Mouse (Mus musculus) heart, postnatal 0 days (tissue): ENCODE results near the gene Brinp2. TPM values are rescaled to one million over a fixed set of nuclear protein-coding genes. Genes with fewer than 3 reads are reported as not detected.

ENCODE experiments used
- ATAC-seq: fragments of 200-750 bp; cut with Nextera tagmentation; 2 replicates; pipeline ENCODE4 v1.8.0; 2017; ENCODE audit warnings: low read depth, moderate number of reproducible peaks, moderate library complexity; ENCODE audit not compliant: insufficient read depth
- DNase-seq: peaks from one replicate; pipeline ENCODE4 v3.0.0-alpha.2; 2016; ENCODE audit warnings: low spot score
- H3K27ac ChIP-seq: fragments of 300-500 bp; sonication (generic); 2 replicates; pipeline ENCODE4 v1.5.1; 2014; ENCODE audit warnings: low read depth, mild to moderate bottlenecking
- H3K27me3 ChIP-seq: fragments of 300-500 bp; sonication (generic); 2 replicates; pipeline ENCODE4 v1.6.1; 2014; ENCODE audit warnings: low read length, mixed read lengths; ENCODE audit not compliant: control insufficient read depth, insufficient read depth
- H3K36me3 ChIP-seq: fragments of 300-500 bp; sonication (generic); replicated peaks from 2 replicates; pipeline ENCODE4 v1.6.1; 2014; ENCODE audit warnings: low read length, mixed read lengths; ENCODE audit not compliant: control insufficient read depth, insufficient read depth
- H3K4me1 ChIP-seq: fragments of 300-500 bp; sonication (generic); 2 replicates; pipeline ENCODE4 v1.6.1; 2014; ENCODE audit warnings: antibody characterized with exemption; ENCODE audit not compliant: control insufficient read depth, insufficient read depth
- H3K4me2 ChIP-seq: fragments of 300-500 bp; sonication (generic); 2 replicates; pipeline ENCODE4 v1.6.1; 2014; ENCODE audit warnings: low read depth, mild to moderate bottlenecking, low read length, moderate library complexity
- H3K4me3 ChIP-seq: fragments of 300-500 bp; sonication (generic); 2 replicates; pipeline ENCODE4 v1.5.1; 2014; ENCODE audit warnings: low read depth, low read length
- H3K9ac ChIP-seq: fragments of 300-500 bp; sonication (generic); replicated peaks from 2 replicates; pipeline ENCODE4 v1.6.1; 2014; ENCODE audit warnings: low read depth, low read length, mixed read lengths
- H3K9me3 ChIP-seq: fragments of 300-500 bp; sonication (generic); replicated peaks from 2 replicates; pipeline ENCODE4 v1.6.1; 2016; ENCODE audit warnings: low read length; ENCODE audit not compliant: control insufficient read depth
- CTCF ChIP-seq: IDR thresholded peaks from 2 replicates; pipeline ENCODE4 v1.5.1; 2016; ENCODE audit warnings: antibody characterized with exemption, control low read depth, low read depth
- EP300 ChIP-seq: IDR thresholded peaks from 2 replicates; pipeline ENCODE4 v1.6.1; 2016; ENCODE audit warnings: antibody characterized with exemption, low read depth
- WGBS: fragments of 180-500 bp; shearing (Covaris S2); extraction: QIAGEN DNeasy Blood & Tissue Kit; methylation state at CpG from one replicate; pipeline ENCODE4 v1.1.7; 2014; 5-methylcytosine and 5-hydroxymethylcytosine counted together
- polyA plus RNA-seq: library from polyadenylated mRNA; unstranded; fragments of >200 nt; fragmentation: Nextera tagmentation; extraction: Ambion mirVana; gene quantifications from 2 replicates; pipeline ENCODE4 v1.2.1, GENCODE M21; 2015
- total RNA-seq: library from RNA; depleted of rRNA; stranded (reverse); fragments of >200 nt; gene quantifications from 2 replicates; pipeline ENCODE4 v1.2.3, GENCODE M21; 2014; ENCODE audit warnings: low replicate concordance; rRNA removed

Gene Brinp2
- total RNA-seq (0.04 and 0.27 TPM in 2 replicates), polyA plus RNA-seq (0.08 and 0.10 TPM in 2 replicates)

DNA sequence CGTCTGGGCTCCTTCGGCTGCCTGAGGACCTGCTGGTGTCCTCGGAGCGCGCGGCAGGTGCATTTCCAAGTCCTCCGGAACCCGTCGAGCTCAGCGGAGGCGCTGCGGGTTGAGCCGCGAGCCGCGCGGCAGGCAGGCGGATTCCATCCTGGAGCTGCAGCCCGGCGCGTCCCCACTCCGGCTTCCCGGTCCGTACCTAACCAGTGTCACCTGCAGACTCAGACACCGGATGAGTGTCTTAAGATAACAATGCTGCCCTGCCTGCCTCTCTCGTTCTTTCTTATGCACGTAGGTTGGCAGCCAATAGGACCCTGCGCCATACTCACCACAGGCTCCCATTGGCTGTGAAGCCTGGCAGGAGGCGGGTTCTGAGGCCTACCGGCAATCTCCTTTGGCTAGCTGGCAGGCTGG lies at the start of gene Brinp2:
TSS of gene Brinp2 (minus strand) at position 276 of the 411 bp plus-strand sequence.
- Histone ChIP-seq H3K36me3 (no peaks in the 10 kb centered on the region), H3K9me3 (no peaks in the 10 kb centered on the region), H3K27ac (no peak within 1 kb of the TSS), H3K4me1 (no peaks in the 10 kb centered on the region), H3K4me3 (peak within 1 kb of the TSS; percentile 53), H3K27me3 (peaks cover 45% of the 10 kb centered on the region), H3K9ac (0 out of 2 replicates have a peak within 1 kb of the TSS, but pooled peaks have one; percentile 35), H3K4me2 (peak within 1 kb of the TSS; percentile 76)
- DNase-seq: peak; percentile 23
- WGBS: 0% methylated on average over 30 of the region's 30 CpGs
- peak; percentile 82; the same call in 1 of the 2 replicates for ATAC-seq
- TF ChIP-seq CTCF (no peak), EP300 (no peak)

DNA sequence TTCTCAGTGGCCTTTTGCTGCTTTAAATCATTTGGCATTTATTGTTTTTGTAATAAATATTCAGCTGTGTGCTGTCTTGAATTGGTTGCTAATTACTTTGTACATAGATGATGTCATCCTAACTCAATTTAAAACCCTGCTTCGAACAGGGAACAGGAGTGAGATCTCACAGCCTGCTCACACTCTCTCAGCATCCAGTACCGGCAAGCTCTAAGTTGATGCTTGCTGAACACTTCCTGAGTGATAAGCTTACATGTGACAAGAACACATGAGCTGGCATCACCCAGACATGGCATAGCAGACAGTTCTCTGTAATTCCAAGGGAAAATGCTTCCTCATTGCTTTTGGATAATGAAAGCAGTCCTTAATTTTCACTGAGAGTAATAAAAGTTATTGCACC lies 44.8 kb upstream of the Brinp2 start:
- WGBS: 51% methylated on average over 2 of the region's 2 CpGs
- no peak for ATAC-seq

DNA sequence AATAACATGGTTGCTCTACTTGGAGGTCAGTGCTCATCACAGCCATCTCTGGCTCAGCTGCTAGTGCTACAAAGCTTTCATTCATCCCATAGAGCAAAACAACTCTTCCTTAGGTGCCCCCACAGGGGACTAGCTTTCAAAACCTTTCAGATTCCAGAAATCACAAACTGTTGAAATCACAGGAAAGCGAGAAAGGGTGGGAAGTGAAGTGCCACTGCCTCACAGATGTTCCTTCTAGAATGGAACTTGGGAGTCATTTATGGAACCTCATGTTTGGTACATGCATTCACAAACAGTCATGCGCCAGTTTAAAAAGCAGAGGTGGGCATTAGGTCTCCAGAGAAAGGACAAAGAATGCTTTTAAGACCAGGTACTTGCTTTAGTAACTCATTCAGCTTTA lies 40.9 kb upstream of the Brinp2 start:
- Histone ChIP-seq H3K4me3 (no peak overlapping the region), H3K36me3 (no peaks in the 10 kb centered on the region), H3K4me1 (no peaks in the 10 kb centered on the region), H3K4me2 (no peak overlapping the region), H3K27me3 (no peaks in the 10 kb centered on the region), H3K9ac (no peak overlapping the region), H3K27ac (no peak overlapping the region), H3K9me3 (no peaks in the 10 kb centered on the region)
- DNase-seq (no peak), ATAC-seq (no peak)
- 71% methylated on average over 2 of the region's 2 CpGs for WGBS
- TF ChIP-seq CTCF (no peak), EP300 (no peak)

More for the DNA sequence above, 44.8 kb upstream of the Brinp2 start:
- H3K27me3 ChIP-seq: no peaks in the 10 kb centered on the region
- no peaks in the 10 kb centered on the region for H3K36me3 ChIP-seq
- no peak overlapping the region for H3K4me2 ChIP-seq
- no peaks in the 10 kb centered on the region for H3K4me1 ChIP-seq
- no peak for TF ChIP-seq EP300
- no peak for TF ChIP-seq CTCF
- H3K27ac ChIP-seq: no peak overlapping the region
- H3K4me3 ChIP-seq: no peak overlapping the region
- DNase-seq: no peak
- H3K9me3 ChIP-seq: no peaks in the 10 kb centered on the region
- no peak overlapping the region for H3K9ac ChIP-seq

DNA sequence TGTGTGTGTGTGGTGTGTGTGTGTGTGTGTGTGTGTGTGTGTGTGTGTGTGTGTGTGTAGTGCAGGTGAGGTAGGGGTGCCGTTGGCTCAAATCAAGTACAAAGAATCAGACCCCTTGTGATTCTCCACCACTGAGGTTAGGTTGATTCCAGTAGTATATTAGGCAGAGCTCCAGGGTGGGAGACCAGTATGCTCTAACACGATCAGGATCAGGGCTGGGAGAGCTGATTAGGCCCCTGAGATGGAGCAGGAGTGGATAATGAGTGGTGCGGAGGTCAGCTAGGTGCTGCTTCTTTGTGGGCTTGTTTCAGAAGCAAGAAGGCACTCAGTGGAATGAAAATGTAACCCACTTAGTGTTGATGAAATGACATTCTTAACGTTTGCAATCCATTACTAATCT lies 34.6 kb upstream of the Brinp2 start:
- Histone ChIP-seq H3K4me3 (no peak overlapping the region), H3K9me3 (no peaks in the 10 kb centered on the region), H3K4me1 (no peaks in the 10 kb centered on the region), H3K27ac (no peak overlapping the region), H3K36me3 (no peaks in the 10 kb centered on the region), H3K9ac (no peak overlapping the region), H3K4me2 (no peak overlapping the region), H3K27me3 (no peaks in the 10 kb centered on the region)
- no peak for TF ChIP-seq CTCF
- no peak for TF ChIP-seq EP300
- ATAC-seq (no peak), DNase-seq (no peak)
- 64% methylated on average over 4 of the region's 4 CpGs for WGBS

DNA sequence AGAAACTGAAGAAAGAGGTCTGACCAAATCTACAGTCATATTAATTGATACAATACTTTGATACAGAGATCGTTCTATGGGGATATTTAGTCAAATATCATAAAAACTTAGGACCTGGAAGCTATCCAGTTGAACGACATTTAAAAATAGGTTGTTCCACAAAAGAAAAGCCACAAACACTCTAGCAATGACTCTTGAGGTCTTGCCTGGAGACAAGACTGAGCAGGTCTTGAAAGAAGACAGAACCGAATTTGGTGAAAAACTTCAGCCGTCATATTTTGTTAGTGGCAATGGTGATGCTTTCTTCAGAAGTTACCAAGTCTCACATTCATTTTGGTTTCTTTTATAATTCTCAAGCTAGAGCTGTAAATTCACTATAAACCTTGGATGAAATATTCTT lies 32.9 kb upstream of the Brinp2 start:
- H3K9me3 ChIP-seq: no peaks in the 10 kb centered on the region
- TF ChIP-seq EP300 (no peak), CTCF (no peak)
- DNase-seq: no peak
- no peaks in the 10 kb centered on the region for H3K36me3 ChIP-seq
- no peak overlapping the region for H3K27ac ChIP-seq
- H3K4me3 ChIP-seq: no peak overlapping the region
- H3K4me1 ChIP-seq: no peaks in the 10 kb centered on the region
- WGBS: 71% methylated on average over 4 of the region's 4 CpGs
- H3K27me3 ChIP-seq: no peaks in the 10 kb centered on the region
- ATAC-seq: no peak
- no peak overlapping the region for H3K4me2 ChIP-seq
- no peak overlapping the region for H3K9ac ChIP-seq

DNA sequence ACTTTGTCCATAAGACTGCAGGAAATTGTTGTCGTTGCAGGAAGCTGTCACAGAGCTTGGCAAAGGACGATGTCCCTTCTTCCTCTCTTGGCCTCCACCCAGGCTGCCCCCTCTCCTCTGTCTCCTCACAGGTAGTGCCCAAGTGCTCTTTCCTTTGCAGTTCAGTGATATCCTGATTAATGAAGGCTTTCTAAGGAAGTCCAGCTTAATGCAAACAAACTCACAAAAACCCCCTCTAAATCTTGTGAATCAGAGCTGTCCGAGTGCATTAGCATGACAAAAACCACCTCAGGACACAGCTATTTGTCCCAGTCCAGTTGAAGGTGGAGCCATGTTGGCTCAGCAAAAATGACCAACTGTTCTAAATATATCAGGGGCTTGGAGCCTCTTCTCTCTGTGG lies 30.7 kb upstream of the Brinp2 start:
- ATAC-seq (no peak), DNase-seq (no peak)
- 25% methylated on average over 3 of the region's 3 CpGs for WGBS
- Histone ChIP-seq H3K9me3 (no peaks in the 10 kb centered on the region), H3K9ac (no peak overlapping the region), H3K4me1 (no peaks in the 10 kb centered on the region), H3K4me3 (no peak overlapping the region), H3K36me3 (no peaks in the 10 kb centered on the region), H3K27ac (no peak overlapping the region), H3K27me3 (no peaks in the 10 kb centered on the region), H3K4me2 (no peak overlapping the region)
- no peak for TF ChIP-seq EP300
- TF ChIP-seq CTCF: no peak
